Comparison of ENCODE assay signal across 9 mouse cellular contexts in genomic region chr10:121031802-121032201, GRCm38 (mm10). TPM values are rescaled to one million over a fixed set of nuclear protein-coding genes. Genes with fewer than 3 reads are reported as not detected.
A peak's percentile ranks its signal among the peaks of the same experiment; 100 is the strongest.
DNase-seq lines count a peak whose midpoint lies in the region; TF ChIP-seq lines count a peak whose summit lies in the region.
"Had no signal": no experiment of that assay in that cellular context is flagged by ENCODE, and none has a peak within 500 bp of the region (broad histone marks: within the 10 kb centered on the region; RNA-seq: fewer than 3 reads in every experiment).

No protein-coding gene starts in this region.

- no peak overlapping the region for H3K9ac ChIP-seq in heart, adult 2 months (ENCODE audit: low read depth, low read length)
- H3K9ac ChIP-seq: embryonic facial prominence, embryonic 12.5 days had no signal

- 15% methylated on average over 7 of the region's 7 CpGs for WGBS in heart, adult 2 months
- 15% methylated on average over 7 of the region's 7 CpGs for WGBS in heart, embryonic 10.5 days

- no peak for TF ChIP-seq POLR2A in heart, adult 2 months (IDR thresholded peaks at IDR 0.05; ENCODE audit: insufficient read depth, low read depth, low read length)

- no peaks in the 10 kb centered on the region for H3K79me2 ChIP-seq in heart, adult 2 months (replicated peaks; ENCODE audit: control insufficient read depth, insufficient read depth, low read length)

- no peak for TF ChIP-seq EP300 in heart, adult 2 months (IDR thresholded peaks at IDR 0.05; ENCODE audit: insufficient read depth, low read depth, low read length)

- no peaks in the 10 kb centered on the region; the same call in 1 of the 2 replicates for H3K4me1 ChIP-seq in heart, adult 2 months (ENCODE audit: control insufficient read depth, insufficient read depth, low read length)
- peaks cover 9% of the 10 kb centered on the region for H3K4me1 ChIP-seq in heart, embryonic 10.5 days

- H3K27ac ChIP-seq in heart, adult 2 months: no peak overlapping the region
- no peak overlapping the region for H3K27ac ChIP-seq in heart, embryonic 10.5 days
- H3K27ac ChIP-seq: embryonic facial prominence, embryonic 12.5 days had no signal

- H3K9me3 ChIP-seq in heart, embryonic 10.5 days: no peaks in the 10 kb centered on the region
- H3K9me3 ChIP-seq: embryonic facial prominence, embryonic 12.5 days had no signal

- H3K4me3 ChIP-seq in heart, adult 2 months: no peak overlapping the region
- H3K4me3 ChIP-seq in heart, embryonic 10.5 days: no peak overlapping the region
- H3K4me3 ChIP-seq: embryonic facial prominence, embryonic 12.5 days had no signal

- intact Hi-C loops in heart, adult 2 months (cut with DNase I): loop anchor here (2.0 to 5.0 kb wide), 2 partner anchors 53 to 160 kb away; partner anchors contain the start of gene Lemd3
- intact Hi-C loops in left cerebral cortex, postnatal 14 days (cut with DNase I): loop anchor here (2.0 to 5.0 kb wide), 2 partner anchors 93 to 225 kb away; no protein-coding TSS in a partner anchor

- peaks cover 1% of the 10 kb centered on the region; the same call in 1 of the 2 replicates for H3K27me3 ChIP-seq in heart, adult 2 months (ENCODE audit: control insufficient read depth, insufficient read depth, low read length)
- peaks cover 29% of the 10 kb centered on the region for H3K27me3 ChIP-seq in heart, embryonic 10.5 days (ENCODE audit: insufficient read depth, poor library complexity, severe bottlenecking)
- no peaks in the 10 kb centered on the region for H3K27me3 ChIP-seq in splenic B cell, adult 2 months (ENCODE audit: control insufficient read depth, insufficient read depth, low read length, poor library complexity, severe bottlenecking)
- H3K27me3 ChIP-seq: embryonic facial prominence, embryonic 12.5 days had no signal

- DNase-seq in heart, adult 2 months: no peak
- no peak for DNase-seq in heart, embryonic 10.5 days (ENCODE audit: low spot score)
- DNase-seq in right cerebral cortex, postnatal 10 days (ENCODE audit: low spot score in 2 of 2): peak; percentile 44 to 67
- no peak for DNase-seq in right cerebral cortex, postnatal 36 days (ENCODE audit: low spot score in 2 of 2)
- DNase-seq in c-Kit-positive CD71-positive TER-119-positive erythroid progenitor cells, embryonic 14.5 days (ENCODE audit: low spot score): peak; percentile 17
- peak; percentile 64 to 72 for DNase-seq in left cerebral cortex, postnatal 14 days (ENCODE audit: low spot score in 2 of 2)
- peak; percentile 66 for DNase-seq in splenic B cell, adult 2 months (ENCODE audit: low read depth, low spot score)
- DNase-seq in adipocyte (ENCODE audit: low spot score): no peak

- no peaks in the 10 kb centered on the region for H3K36me3 ChIP-seq in heart, adult 2 months (ENCODE audit: control insufficient read depth, insufficient read depth, low read length)
- H3K36me3 ChIP-seq in heart, embryonic 10.5 days: no peaks in the 10 kb centered on the region
- H3K36me3 ChIP-seq in splenic B cell, adult 2 months (ENCODE audit: control insufficient read depth, insufficient read depth, low read length, poor library complexity, severe bottlenecking): no peaks in the 10 kb centered on the region
- H3K36me3 ChIP-seq: embryonic facial prominence, embryonic 12.5 days had no signal

- peak; percentile 69 for TF ChIP-seq CTCF in heart, adult 2 months (IDR thresholded peaks at IDR 0.05)

RNA-seq across cellular contexts. Expression of gene Wif1, which starts 2.0 kb away (rescaled TPM):
- total RNA-seq in heart, adult 2 months (2021): 1 to 10 TPM; 2.0 to 2.4 TPM
- 8.6 and 12.8 TPM in 2 replicates for polyA plus RNA-seq in heart, adult 2 months (2012; rRNA removed)
- polyA plus RNA-seq in heart, embryonic 10.5 days (2016; fragmentation: Nextera tagmentation; extraction: Ambion mirVana): 1.2 and 2.5 TPM in 2 replicates
- 1 to 10 TPM; 2.4 to 2.6 TPM for total RNA-seq in left cerebral cortex, postnatal 14 days (2021)

RNA-seq across cellular contexts. Expression of gene Lemd3, which starts 52.7 kb away (rescaled TPM):
- 10 to 100 TPM; 12.3 to 13.2 TPM for total RNA-seq in heart, adult 2 months (2021)
- polyA plus RNA-seq in heart, adult 2 months (2012; rRNA removed): 2.8 and 6.5 TPM in 2 replicates
- polyA plus RNA-seq in heart, embryonic 10.5 days (2016; fragmentation: Nextera tagmentation; extraction: Ambion mirVana): 2.0 and 3.1 TPM in 2 replicates
- total RNA-seq in left cerebral cortex, postnatal 14 days (2021): 10 to 100 TPM; 35.9 to 36.1 TPM

Comparison
In these comparisons a context has a peak if more than half of its experiments do, and no peak if none do; other contexts are left out.
1. DNase-seq: peak in right cerebral cortex, postnatal 10 days (2 of 2), c-Kit-positive CD71-positive TER-119-positive erythroid progenitor cells, embryonic 14.5 days (single experiment), left cerebral cortex, postnatal 14 days (2 of 2) and splenic B cell, adult 2 months (single experiment); none in heart, adult 2 months (0 of 2), heart, embryonic 10.5 days (single experiment), right cerebral cortex, postnatal 36 days (0 of 2) and adipocyte (single experiment).